Mouse (Mus musculus): Measurements from ENCODE around the gene F3. TPM values are rescaled to one million over a fixed set of nuclear protein-coding genes. Genes with fewer than 3 reads are reported as not detected.
A peak's percentile ranks its signal among the peaks of the same experiment; 100 is the strongest.
"Not testable (repeated sequence)": the region's sequence is repeated elsewhere in the genome, so short reads cannot be mapped to it uniquely, and the experiment has no call there.

Gene F3
- polyA plus RNA-seq, 1 experiment from 2014 or later, result 5.0 TPM

DNA sequence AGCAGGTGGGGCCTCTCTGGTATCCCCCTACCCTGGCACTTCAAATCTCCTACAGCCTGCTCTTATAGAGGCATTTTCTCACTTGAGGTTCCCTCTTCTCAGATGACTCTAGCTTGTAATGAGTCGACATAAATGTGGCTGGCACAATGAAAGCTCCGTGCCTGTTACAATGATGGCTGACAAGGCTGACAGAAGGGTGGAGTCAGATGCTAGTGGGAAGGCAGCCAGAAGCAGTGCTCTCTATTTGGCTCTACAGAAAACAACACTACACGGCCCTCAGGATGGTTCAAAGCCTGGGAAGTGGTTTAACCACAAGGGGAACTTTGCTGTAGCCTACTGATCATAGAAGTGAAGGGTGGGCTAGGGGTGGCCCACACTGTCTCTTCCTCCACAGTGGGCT is 31.8 kb downstream of the F3 start:
- H3K27me3 ChIP-seq, result no peaks in the 10 kb centered on the region
- H3K27ac ChIP-seq, result no peak overlapping the region
- peak; percentile 40 for ATAC-seq
- no peaks in the 10 kb centered on the region for H3K9me3 ChIP-seq
- no peak overlapping the region for H3K4me3 ChIP-seq (replicated peaks)
- H3K9ac ChIP-seq (replicated peaks), result no peak overlapping the region
- H3K4me2 ChIP-seq (replicated peaks), result no peak overlapping the region
- peaks cover 6% of the 10 kb centered on the region for H3K36me3 ChIP-seq
- peaks cover 8% of the 10 kb centered on the region for H3K4me1 ChIP-seq (replicated peaks)
- 17% methylated on average over 3 of the region's 3 CpGs for WGBS

DNA sequence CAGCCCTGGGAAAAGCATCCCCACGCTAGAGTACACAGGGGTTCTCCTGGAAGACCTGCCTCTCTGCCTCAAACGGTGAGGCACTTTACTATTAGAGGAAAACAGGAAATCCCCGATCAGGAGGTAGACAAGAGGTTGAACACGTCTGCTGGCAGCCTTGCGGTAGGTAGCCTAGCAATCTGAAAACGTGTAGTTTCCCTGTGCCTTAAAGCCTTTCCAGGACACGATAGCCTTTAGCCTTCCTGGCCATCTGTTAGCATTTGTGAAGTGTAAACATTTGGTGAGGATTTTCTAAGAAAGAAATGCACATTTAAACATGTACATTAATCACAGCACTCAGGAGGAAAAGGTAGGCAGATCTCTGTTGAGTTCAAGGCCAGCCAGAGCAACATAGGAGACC is 35.0 kb downstream of the F3 start:
- no peak for ATAC-seq
- Histone ChIP-seq H3K4me2 (replicated peaks) (no peak overlapping the region), H3K9ac (replicated peaks) (no peak overlapping the region), H3K4me3 (replicated peaks) (no peak overlapping the region), H3K36me3 (peaks cover 6% of the 10 kb centered on the region), H3K27me3 (no peaks in the 10 kb centered on the region), H3K27ac (no peak overlapping the region), H3K4me1 (replicated peaks) (peaks cover 8% of the 10 kb centered on the region), H3K9me3 (no peaks in the 10 kb centered on the region)
- 78% methylated on average over 7 of the region's 7 CpGs for WGBS

DNA sequence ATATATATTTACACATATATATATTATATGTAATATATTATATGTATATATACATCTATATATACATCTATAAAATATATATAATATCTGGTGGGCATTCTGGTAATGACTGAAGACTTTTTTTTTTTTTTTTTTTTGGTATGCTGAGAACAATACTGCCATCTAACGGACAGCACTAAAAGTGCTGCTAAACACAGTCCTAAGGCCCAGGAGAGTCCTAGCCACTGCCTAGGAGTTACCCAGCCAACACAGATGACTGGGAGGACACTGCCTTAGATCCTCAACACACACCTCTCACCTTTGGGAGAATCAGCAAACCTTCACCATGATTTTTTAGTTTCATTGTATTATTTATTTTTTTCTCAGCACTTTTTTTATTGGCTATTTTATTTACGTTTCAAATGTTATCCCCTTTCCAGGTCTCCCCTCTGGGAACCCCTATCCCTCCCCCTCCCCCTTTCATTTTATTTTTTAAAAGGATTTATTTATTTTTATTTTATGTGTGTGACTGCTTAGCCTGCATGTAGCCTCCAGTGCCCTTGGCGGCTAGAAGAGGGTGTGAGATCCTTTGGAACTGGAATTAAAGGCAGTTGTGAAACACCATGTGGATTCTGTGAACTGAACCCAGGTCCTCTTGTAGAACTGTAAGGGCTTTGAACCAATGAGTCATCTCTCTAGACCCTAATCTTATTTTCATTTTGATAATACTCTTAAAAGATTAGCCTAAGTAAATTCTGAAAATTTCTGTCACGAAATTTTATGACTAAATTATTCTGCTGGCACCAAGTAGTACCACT is 38.9 kb downstream of the F3 start:
- Histone ChIP-seq H3K4me3 (replicated peaks) (no peak overlapping the region), H3K9me3 (no peaks in the 10 kb centered on the region), H3K36me3 (peaks cover 33% of the 10 kb centered on the region), H3K4me1 (replicated peaks) (no peaks in the 10 kb centered on the region), H3K4me2 (replicated peaks) (no peak overlapping the region), H3K27ac (no peak overlapping the region), H3K27me3 (no peaks in the 10 kb centered on the region), H3K9ac (replicated peaks) (no peak overlapping the region)
- WGBS, result 65% methylated on average over 4 of the region's 4 CpGs
- peak; percentile 83 for ATAC-seq

- no peaks in the 10 kb centered on the region for H3K4me1 ChIP-seq (replicated peaks)
- H3K27ac ChIP-seq, result no peak overlapping the region
- no peaks in the 10 kb centered on the region for H3K9me3 ChIP-seq
- H3K9ac ChIP-seq (replicated peaks), result no peak overlapping the region
- peaks cover 58% of the 10 kb centered on the region for H3K36me3 ChIP-seq
- no peaks in the 10 kb centered on the region for H3K27me3 ChIP-seq
- ATAC-seq, result no peak
- no peak overlapping the region for H3K4me2 ChIP-seq (replicated peaks)
- no peak overlapping the region for H3K4me3 ChIP-seq (replicated peaks)
Observed at GRCm38 (mm10) chr3:121766048-121766447, 42.7 kb downstream of the F3 start.

- H3K27ac ChIP-seq, result no peak overlapping the region
- no peaks in the 10 kb centered on the region for H3K4me1 ChIP-seq (replicated peaks)
- no peak overlapping the region for H3K4me2 ChIP-seq (replicated peaks)
- no peak overlapping the region for H3K4me3 ChIP-seq (replicated peaks)
- H3K9me3 ChIP-seq, result no peaks in the 10 kb centered on the region
- H3K9ac ChIP-seq (replicated peaks), result no peak overlapping the region
- peaks cover 62% of the 10 kb centered on the region for H3K36me3 ChIP-seq
- no peaks in the 10 kb centered on the region for H3K27me3 ChIP-seq
- WGBS, result 91% methylated on average over 5 of the region's 5 CpGs
- no peak for ATAC-seq
Observed at GRCm38 (mm10) chr3:121766818-121767217, 43.5 kb downstream of the F3 start.

DNA sequence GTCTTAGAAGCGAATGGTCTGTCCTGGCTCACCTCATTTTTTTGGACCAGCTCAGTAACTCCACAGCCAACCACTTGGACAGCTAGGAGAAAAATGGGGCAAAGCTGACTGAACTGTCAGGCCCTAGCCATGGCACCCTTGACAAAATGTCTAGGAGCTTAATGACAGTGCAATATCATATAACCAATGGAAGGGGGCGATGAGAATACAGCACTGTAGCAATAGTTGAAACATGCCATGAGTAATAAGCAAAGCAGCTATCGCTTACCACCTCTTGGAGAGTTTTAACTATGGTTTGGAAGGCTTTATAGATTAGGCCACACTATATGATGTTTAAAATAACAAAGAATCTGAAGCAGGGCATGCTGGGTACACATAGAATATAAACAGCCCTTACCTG is 45.4 kb downstream of the F3 start:
- Histone ChIP-seq H3K4me3 (replicated peaks) (no peak overlapping the region), H3K27me3 (no peaks in the 10 kb centered on the region), H3K27ac (no peak overlapping the region), H3K9me3 (no peaks in the 10 kb centered on the region), H3K36me3 (peaks cover 64% of the 10 kb centered on the region), H3K4me2 (replicated peaks) (no peak overlapping the region), H3K9ac (replicated peaks) (no peak overlapping the region), H3K4me1 (replicated peaks) (no peaks in the 10 kb centered on the region)
- WGBS, result 97% methylated on average over 3 of the region's 3 CpGs
- no peak for ATAC-seq

- not testable (repeated sequence) for H3K9me3 ChIP-seq; ATAC-seq; H3K4me1 ChIP-seq (replicated peaks); H3K27me3 ChIP-seq; H3K4me3 ChIP-seq (replicated peaks); H3K27ac ChIP-seq; H3K9ac ChIP-seq (replicated peaks); H3K4me2 ChIP-seq (replicated peaks)
- H3K36me3 ChIP-seq, result peaks cover 36% of the 10 kb centered on the region
- 94% methylated on average over 4 of the region's 4 CpGs for WGBS
Observed at GRCm38 (mm10) chr3:121773336-121773735, 50.0 kb downstream of the F3 start.

DNA sequence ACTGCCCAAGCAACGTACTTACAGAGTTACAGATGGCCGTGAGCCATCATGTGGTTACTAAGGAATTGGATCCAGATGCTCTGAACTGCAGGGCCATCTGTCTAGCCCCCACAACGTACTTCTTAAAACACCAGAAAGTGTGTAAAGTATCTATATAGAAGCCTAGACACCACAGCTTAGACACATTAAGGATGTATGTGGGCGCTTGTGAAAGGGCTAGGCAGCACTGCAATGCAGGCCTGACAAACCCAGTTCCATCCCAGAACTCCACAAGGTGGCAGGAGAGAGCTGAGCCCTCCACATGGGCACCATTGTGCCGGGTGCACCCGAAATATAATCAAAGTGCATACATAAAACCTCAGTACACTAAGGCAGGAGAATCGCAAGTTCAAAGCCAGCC is 54.6 kb downstream of the F3 start:
- WGBS, result 64% methylated on average over 7 of the region's 7 CpGs
- ATAC-seq, result 0 out of 2 replicates have a peak, but pooled peaks have one; percentile 30
- Histone ChIP-seq H3K9me3 (no peaks in the 10 kb centered on the region), H3K4me2 (replicated peaks) (no peak overlapping the region), H3K9ac (replicated peaks) (no peak overlapping the region), H3K27me3 (no peaks in the 10 kb centered on the region), H3K4me3 (replicated peaks) (no peak overlapping the region), H3K36me3 (peaks cover 12% of the 10 kb centered on the region), H3K27ac (no peak overlapping the region), H3K4me1 (replicated peaks) (no peaks in the 10 kb centered on the region)

GRCm38 (mm10) chr3:121783020-121783419 is 59.7 kb downstream of the F3 start:
- Histone ChIP-seq H3K4me2 (replicated peaks) (no peak overlapping the region), H3K4me3 (replicated peaks) (no peak overlapping the region), H3K36me3 (0 out of 2 replicates have a peak, but pooled peaks cover 10% of the 10 kb centered on the region), H3K9me3 (no peaks in the 10 kb centered on the region), H3K27ac (no peak overlapping the region), H3K4me1 (replicated peaks) (no peaks in the 10 kb centered on the region), H3K27me3 (no peaks in the 10 kb centered on the region), H3K9ac (replicated peaks) (no peak overlapping the region)
- 93% methylated on average over 6 of the region's 6 CpGs for WGBS
- ATAC-seq, result no peak

Other genes starting within 250 kb of the F3 start
- 0.82 and 0.86 TPM in 2 replicates for gene Slc44a3, start 191.1 kb upstream of the F3 start, polyA plus RNA-seq (2015; fragmentation: Nextera tagmentation; extraction: Ambion mirVana)
- not detected in 2 replicates for gene 4930432M17Rik, start 52.8 kb upstream of the F3 start, polyA plus RNA-seq (2015; fragmentation: Nextera tagmentation; extraction: Ambion mirVana)
- gene Abcd3, start 91.8 kb downstream of the F3 start, polyA plus RNA-seq (2015; fragmentation: Nextera tagmentation; extraction: Ambion mirVana), result 62.5 and 63.0 TPM in 2 replicates
- gene Arhgap29, start 229.0 kb downstream of the F3 start, polyA plus RNA-seq (2015; fragmentation: Nextera tagmentation; extraction: Ambion mirVana), result 18.1 and 18.9 TPM in 2 replicates